Mouse (Mus musculus): ENCODE results near the gene Fgf14. TPM values are rescaled to one million over a fixed set of nuclear protein-coding genes. Genes with fewer than 3 reads are reported as not detected.
"Not testable (repeated sequence)": the region's sequence is repeated elsewhere in the genome, so short reads cannot be mapped to it uniquely, and the experiment has no call there.

Gene Fgf14
- polyA plus RNA-seq, 1 experiment from 2014 or later: 1.3 TPM

DNA sequence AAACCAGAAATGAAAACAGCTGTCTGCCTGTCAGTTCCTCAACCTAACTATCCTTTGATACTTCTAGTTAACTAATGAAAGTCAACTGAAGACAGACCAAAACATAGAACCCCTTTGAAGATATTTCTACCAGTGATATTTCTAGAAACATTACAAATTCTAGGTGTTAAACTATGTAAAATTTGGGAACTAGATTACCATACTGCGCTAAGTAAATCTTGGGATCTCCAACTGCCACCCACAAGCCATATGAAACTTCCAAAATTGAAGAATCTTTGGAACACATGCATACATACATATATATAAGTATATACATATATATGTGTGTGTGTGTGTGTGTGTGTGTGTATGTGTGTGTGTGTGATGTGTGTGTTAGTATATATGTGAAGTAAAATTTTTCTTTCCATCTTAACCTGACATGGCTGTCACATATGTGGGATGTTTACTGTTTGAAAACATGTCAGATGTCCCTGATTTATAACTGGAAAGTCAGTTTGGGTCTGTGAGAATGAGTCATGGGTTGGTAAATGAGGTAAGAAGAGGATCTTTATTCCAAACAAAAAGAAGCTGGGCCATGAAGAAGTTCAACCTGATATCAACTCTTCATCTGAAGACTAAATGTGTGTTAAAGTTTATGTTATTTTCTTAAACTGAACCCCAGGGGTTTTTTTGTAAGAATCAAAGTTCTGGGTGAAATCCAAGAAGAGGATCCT, 71.7 kb downstream of the Fgf14 start:
- no peak overlapping the region for H3K4me2 ChIP-seq (replicated peaks)
- no peak for ATAC-seq (ENCODE audit: insufficient number of reproducible peaks, low FRiP score, low TSS enrichment, low read depth)
- no peak overlapping the region for H3K9ac ChIP-seq
- H3K9me3 ChIP-seq (replicated peaks): no peaks in the 10 kb centered on the region
- no peak overlapping the region for H3K4me3 ChIP-seq (replicated peaks)
- H3K4me1 ChIP-seq: no peaks in the 10 kb centered on the region
- 81% methylated on average over 1 of the region's 1 CpGs for WGBS
- H3K27ac ChIP-seq (replicated peaks): no peak overlapping the region
- H3K36me3 ChIP-seq: no peaks in the 10 kb centered on the region
- no peaks in the 10 kb centered on the region for H3K27me3 ChIP-seq

DNA sequence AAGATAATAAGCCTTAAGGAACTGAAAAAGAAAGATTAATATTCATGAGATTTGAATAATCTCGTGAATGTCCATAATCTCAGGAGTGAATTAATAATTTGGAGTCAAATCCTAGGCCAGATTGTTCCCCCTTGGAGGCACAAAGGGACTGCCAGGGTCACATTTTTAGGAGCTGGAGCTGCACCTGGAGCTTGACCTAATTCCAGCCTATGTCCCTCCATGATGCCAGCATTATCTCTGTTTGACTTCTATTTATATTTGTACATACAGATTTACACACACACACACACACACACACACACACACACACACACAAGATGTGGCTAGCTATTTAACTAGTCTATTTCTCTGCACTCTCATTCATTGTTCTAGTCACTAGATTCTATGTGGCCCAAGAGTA, 100.4 kb downstream of the Fgf14 start:
- Histone ChIP-seq H3K27me3 (no peaks in the 10 kb centered on the region), H3K9me3 (replicated peaks) (no peaks in the 10 kb centered on the region), H3K4me1 (no peaks in the 10 kb centered on the region), H3K9ac (no peak overlapping the region), H3K36me3 (no peaks in the 10 kb centered on the region), H3K27ac (replicated peaks) (no peak overlapping the region), H3K4me2 (replicated peaks) (no peak overlapping the region), H3K4me3 (replicated peaks) (no peak overlapping the region)
- WGBS: 68% methylated on average over 1 of the region's 1 CpGs
- no peak for ATAC-seq (ENCODE audit: insufficient number of reproducible peaks, low FRiP score, low TSS enrichment, low read depth)

DNA sequence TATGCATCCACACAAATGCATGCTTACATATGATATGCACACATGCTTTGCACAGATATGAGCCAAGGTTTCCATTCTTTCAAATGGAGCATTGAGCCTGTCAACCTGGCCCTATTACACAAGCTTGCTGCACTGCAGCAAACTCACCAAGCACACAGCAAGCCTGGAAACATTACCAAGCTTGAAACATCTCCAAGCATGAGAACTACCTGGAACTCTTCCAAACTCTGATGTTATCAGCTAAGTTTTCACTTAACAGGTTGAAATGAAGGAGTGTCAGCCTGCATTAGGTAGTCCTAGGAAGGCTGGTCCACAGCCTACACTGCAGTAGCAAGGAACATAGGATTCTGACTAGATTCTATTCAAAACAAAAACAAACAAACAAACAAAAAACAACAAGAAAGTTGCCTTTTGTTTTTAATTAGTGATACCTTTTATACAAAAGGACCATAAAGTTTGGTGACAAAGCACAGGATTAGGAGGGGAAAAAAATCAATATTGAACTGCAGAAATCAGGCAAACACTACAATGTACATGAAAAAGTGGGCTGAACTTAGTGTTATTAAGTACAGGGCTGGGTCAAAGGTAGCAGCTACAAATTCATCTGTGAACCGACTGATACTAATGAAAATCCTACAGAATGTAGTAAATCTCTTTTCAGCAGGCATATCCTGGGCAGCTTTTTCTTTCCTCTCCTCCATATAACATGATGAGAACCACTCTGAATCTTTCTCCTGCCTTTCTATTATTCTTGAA, 101.6 kb downstream of the Fgf14 start:
- Histone ChIP-seq H3K4me3 (replicated peaks) (no peak overlapping the region), H3K4me2 (replicated peaks) (no peak overlapping the region), H3K36me3 (no peaks in the 10 kb centered on the region), H3K9ac (no peak overlapping the region), H3K27ac (replicated peaks) (no peak overlapping the region), H3K9me3 (replicated peaks) (no peaks in the 10 kb centered on the region), H3K4me1 (no peaks in the 10 kb centered on the region), H3K27me3 (no peaks in the 10 kb centered on the region)
- no peak for ATAC-seq (ENCODE audit: insufficient number of reproducible peaks, low FRiP score, low TSS enrichment, low read depth)
- WGBS: 69% methylated on average over 1 of the region's 1 CpGs

GRCm38 (mm10) chr14:124566445-124566844, 110.5 kb downstream of the Fgf14 start:
- WGBS: 87% methylated on average over 1 of the region's 1 CpGs
- ATAC-seq (ENCODE audit: insufficient number of reproducible peaks, low FRiP score, low TSS enrichment, low read depth): no peak
- H3K36me3 ChIP-seq: no peaks in the 10 kb centered on the region

DNA sequence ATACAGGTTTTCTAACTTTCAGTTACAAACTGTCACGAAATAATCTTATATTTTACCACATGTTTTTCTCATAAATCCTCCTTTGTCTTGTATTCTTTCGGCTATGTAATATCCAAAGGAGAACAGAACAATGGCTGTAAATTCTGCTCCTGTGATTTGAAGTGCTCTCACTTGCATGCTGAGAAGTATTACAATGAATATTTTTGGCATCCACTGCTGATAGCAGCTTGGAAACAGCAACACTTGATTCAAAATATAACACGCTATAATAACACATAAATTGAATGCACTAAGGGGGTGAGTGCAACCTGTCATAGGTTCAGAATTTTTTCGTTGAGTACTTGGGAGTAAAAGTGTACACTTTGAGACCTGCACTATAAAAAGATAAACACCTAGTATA, 115.4 kb downstream of the Fgf14 start:
- Histone ChIP-seq H3K4me1 (no peaks in the 10 kb centered on the region), H3K27me3 (no peaks in the 10 kb centered on the region), H3K4me2 (replicated peaks) (no peak overlapping the region), H3K9me3 (replicated peaks) (no peaks in the 10 kb centered on the region), H3K9ac (no peak overlapping the region), H3K4me3 (replicated peaks) (no peak overlapping the region), H3K36me3 (no peaks in the 10 kb centered on the region), H3K27ac (replicated peaks) (no peak overlapping the region)
- WGBS: 67% methylated on average over 4 of the region's 4 CpGs
- no peak for ATAC-seq (ENCODE audit: insufficient number of reproducible peaks, low FRiP score, low TSS enrichment, low read depth)

More at GRCm38 (mm10) chr14:124566445-124566844, 110.5 kb downstream of the Fgf14 start:
- Histone ChIP-seq H3K4me3 (replicated peaks) (no peak overlapping the region), H3K4me1 (no peaks in the 10 kb centered on the region), H3K9me3 (replicated peaks) (no peaks in the 10 kb centered on the region), H3K27ac (replicated peaks) (no peak overlapping the region), H3K4me2 (replicated peaks) (no peak overlapping the region), H3K9ac (no peak overlapping the region), H3K27me3 (no peaks in the 10 kb centered on the region)

DNA sequence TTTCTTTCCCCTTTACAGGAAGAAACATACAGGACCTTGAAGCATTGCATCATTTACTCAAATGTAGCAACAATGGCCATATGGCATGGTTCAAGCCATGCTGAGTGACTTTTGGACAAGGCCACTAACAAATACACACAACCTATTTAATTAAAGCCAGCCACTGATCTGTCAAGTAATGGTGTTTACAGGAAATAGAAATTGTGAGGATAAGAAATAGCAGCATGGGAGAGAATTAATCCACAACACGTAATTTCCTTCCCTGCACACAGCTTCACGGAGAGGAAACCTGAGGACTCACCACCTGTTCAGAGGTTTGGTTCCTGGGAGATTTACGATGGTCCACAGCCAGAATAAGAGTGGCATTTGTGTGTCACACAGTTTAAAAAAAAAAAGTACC, 140.8 kb downstream of the Fgf14 start:
- no peak for ATAC-seq (ENCODE audit: insufficient number of reproducible peaks, low FRiP score, low TSS enrichment, low read depth)
- H3K9ac ChIP-seq: no peak overlapping the region
- 63% methylated on average over 3 of the region's 3 CpGs for WGBS
- no peak overlapping the region for H3K4me3 ChIP-seq (replicated peaks)
- no peaks in the 10 kb centered on the region for H3K4me1 ChIP-seq
- H3K4me2 ChIP-seq (replicated peaks): no peak overlapping the region
- no peaks in the 10 kb centered on the region for H3K27me3 ChIP-seq
- no peak overlapping the region for H3K27ac ChIP-seq (replicated peaks)
- H3K36me3 ChIP-seq: no peaks in the 10 kb centered on the region
- H3K9me3 ChIP-seq (replicated peaks): no peaks in the 10 kb centered on the region

- not testable (repeated sequence) for ATAC-seq (ENCODE audit: insufficient number of reproducible peaks, low FRiP score, low TSS enrichment, low read depth); H3K27me3 ChIP-seq; H3K9me3 ChIP-seq (replicated peaks); H3K9ac ChIP-seq; H3K4me3 ChIP-seq (replicated peaks); H3K27ac ChIP-seq (replicated peaks); H3K4me1 ChIP-seq; H3K36me3 ChIP-seq; H3K4me2 ChIP-seq (replicated peaks)
- 59% methylated on average over 2 of the region's 2 CpGs for WGBS
Measured at GRCm38 (mm10) chr14:124535376-124535775, 141.6 kb downstream of the Fgf14 start.

- Histone ChIP-seq H3K36me3 (no peaks in the 10 kb centered on the region), H3K27me3 (no peaks in the 10 kb centered on the region), H3K9me3 (replicated peaks) (no peaks in the 10 kb centered on the region), H3K27ac (replicated peaks) (no peak overlapping the region), H3K4me2 (replicated peaks) (no peak overlapping the region), H3K4me1 (no peaks in the 10 kb centered on the region), H3K9ac (no peak overlapping the region), H3K4me3 (replicated peaks) (no peak overlapping the region)
- WGBS: 79% methylated on average over 1 of the region's 1 CpGs
- no peak for ATAC-seq (ENCODE audit: insufficient number of reproducible peaks, low FRiP score, low TSS enrichment, low read depth)
Measured at GRCm38 (mm10) chr14:124532051-124532450, 144.9 kb downstream of the Fgf14 start.

DNA sequence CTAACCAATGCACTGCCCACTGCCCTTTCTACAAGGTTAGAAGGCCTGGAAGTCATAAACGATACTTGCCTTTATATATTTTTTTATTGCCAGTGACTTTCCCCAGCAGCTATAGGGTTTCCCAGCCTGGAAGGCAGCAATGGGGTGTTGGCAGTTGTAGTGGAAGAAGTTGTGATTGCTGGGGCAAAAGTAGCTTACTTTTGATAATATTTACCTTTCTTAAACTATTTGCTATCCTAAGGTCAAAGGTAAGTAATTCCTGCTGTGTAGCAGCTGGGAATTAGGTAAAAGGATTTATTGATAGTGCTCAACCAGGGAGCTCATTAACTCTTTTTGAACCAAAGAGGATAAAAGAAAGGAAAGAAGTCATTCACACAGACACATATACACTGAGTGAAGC, 164.9 kb downstream of the Fgf14 start:
- Histone ChIP-seq H3K9ac (no peak overlapping the region), H3K36me3 (no peaks in the 10 kb centered on the region), H3K4me2 (replicated peaks) (no peak overlapping the region), H3K9me3 (replicated peaks) (no peaks in the 10 kb centered on the region), H3K4me1 (no peaks in the 10 kb centered on the region), H3K4me3 (replicated peaks) (no peak overlapping the region), H3K27me3 (no peaks in the 10 kb centered on the region), H3K27ac (replicated peaks) (no peak overlapping the region)
- 71% methylated on average over 1 of the region's 1 CpGs for WGBS
- no peak for ATAC-seq (ENCODE audit: insufficient number of reproducible peaks, low FRiP score, low TSS enrichment, low read depth)

DNA sequence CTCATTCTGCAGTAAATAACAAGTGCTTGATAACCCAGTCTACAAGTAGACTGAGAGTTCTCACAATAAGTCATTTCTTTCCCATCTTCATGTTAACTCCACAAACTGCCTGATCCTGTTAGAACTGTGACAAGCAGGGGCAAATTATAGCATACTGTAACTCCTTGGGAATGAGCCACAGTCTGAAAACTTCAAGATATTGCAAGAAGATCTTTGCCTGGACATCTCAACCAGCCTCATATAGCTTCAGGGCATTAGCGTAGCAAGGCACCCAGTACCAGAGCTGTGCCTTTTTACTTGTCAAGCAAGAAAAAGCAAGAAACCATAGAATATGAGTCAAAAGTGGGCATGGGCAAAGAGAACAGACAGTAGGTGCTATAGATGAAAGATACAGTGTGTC, 188.0 kb downstream of the Fgf14 start:
- 85% methylated on average over 1 of the region's 1 CpGs for WGBS
- H3K9me3 ChIP-seq (replicated peaks): no peaks in the 10 kb centered on the region

GRCm38 (mm10) chr14:124485261-124485660, 191.7 kb downstream of the Fgf14 start:
- no peak for ATAC-seq (ENCODE audit: insufficient number of reproducible peaks, low FRiP score, low TSS enrichment, low read depth)
- Histone ChIP-seq H3K9me3 (replicated peaks) (no peaks in the 10 kb centered on the region), H3K9ac (no peak overlapping the region), H3K27me3 (no peaks in the 10 kb centered on the region), H3K4me3 (replicated peaks) (no peak overlapping the region), H3K36me3 (no peaks in the 10 kb centered on the region), H3K4me1 (no peaks in the 10 kb centered on the region), H3K4me2 (replicated peaks) (no peak overlapping the region), H3K27ac (replicated peaks) (no peak overlapping the region)
- WGBS: 59% methylated on average over 1 of the region's 1 CpGs

More for the DNA sequence above, 188.0 kb downstream of the Fgf14 start:
- Histone ChIP-seq H3K27ac (replicated peaks) (no peak overlapping the region), H3K9ac (no peak overlapping the region), H3K27me3 (no peaks in the 10 kb centered on the region), H3K4me1 (no peaks in the 10 kb centered on the region), H3K4me2 (replicated peaks) (no peak overlapping the region), H3K36me3 (no peaks in the 10 kb centered on the region), H3K4me3 (replicated peaks) (no peak overlapping the region)
- ATAC-seq (ENCODE audit: insufficient number of reproducible peaks, low FRiP score, low TSS enrichment, low read depth): no peak
